Mouse (Mus musculus): ENCODE measurements at regions not wholly inside any gene's neighbourhood (a gene's known extent, or its start where the extent isn't known, plus 50 kb on each side); places are given as distances from the start of the nearest gene placed in this dataset.

DNA sequence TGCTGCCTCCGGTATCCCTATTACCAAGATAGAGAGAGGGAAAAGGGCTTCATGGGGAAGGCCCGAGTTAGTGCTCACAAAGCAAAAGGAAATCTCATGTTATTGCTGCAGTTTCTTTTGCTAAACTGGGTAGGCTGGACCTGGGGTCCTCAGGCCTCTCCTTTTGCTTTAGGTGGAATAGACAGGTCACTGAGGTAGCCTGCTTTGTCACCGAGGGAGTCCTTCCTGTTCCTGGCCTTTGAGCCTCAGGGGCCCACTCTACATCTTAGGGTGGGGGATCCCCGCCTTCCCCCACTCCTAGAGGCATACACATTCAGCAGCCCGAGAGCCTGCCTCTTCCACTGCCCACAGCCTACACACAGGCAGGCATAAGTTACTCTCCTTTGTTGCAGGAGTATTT is 435.5 kb upstream of the Tle4 start:
- DNase-seq: no peak

DNA sequence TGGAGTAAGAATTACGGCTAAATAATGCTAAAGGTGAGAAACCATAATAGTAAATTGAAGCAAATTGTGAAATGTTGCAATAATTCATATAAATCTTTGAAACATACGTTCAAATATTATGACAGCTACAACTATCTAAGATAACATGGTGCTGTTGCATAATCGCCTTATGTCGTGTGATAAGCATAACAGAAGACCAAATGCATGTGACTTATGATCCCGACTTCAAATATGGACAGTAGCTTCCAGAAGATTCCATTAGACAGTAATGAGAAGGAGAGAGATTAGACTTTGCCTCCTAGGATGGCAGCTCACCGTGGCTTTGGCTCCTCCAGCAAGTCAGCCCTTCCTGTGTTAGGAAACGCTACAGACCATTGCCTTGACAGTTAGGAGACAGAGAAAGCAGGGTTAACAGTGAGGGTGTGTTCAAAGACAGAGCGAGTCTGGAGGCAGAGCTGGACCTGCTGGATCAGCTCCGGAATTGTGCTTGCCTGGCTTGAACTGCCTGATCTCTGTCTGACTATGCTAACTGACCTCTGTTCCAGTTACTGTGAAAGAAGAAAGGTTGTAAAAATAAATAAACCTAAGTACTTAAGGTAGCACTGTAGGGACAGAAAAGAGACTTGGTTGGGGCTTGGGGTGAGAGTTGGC is 434.6 kb upstream of the Tle4 start:
- no peak for DNase-seq

DNA sequence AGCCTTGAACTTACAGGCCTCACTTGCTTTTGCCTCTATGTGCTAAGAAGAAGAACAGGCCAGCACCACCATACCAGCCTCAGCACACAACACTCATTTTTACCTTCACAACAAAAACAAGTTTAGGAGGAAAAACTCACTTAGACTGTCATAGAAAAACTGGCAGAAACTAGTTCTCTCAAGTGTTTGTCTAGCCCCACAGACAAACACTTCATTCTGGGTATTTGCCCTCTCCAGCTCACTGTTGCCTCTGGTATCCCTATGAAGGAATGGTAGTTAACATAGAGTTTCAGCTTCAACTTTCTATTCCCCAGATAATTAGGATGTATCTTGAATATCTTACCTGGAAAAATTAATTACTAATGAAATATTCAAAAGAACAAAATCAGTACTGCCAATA is 433.6 kb upstream of the Tle4 start:
- DNase-seq: no peak

DNA sequence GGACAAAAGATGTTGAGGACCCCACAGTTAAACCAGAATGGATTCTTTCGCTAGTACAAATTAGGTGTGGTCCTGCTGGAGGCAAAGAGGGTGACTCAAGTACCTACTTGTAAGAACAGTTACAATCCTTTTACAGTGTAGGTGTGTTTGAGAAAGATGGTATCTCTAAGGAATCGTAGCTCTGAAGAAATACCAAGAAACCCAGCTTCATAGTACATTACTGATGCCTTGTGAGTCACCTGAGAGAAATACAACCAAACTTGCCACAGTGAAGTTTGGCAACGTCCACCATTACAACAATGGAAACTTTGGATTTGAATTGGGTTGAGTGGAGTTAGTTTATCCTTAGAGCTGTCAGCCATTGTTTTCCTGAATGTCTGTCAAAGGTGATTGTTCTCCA is 405.7 kb upstream of the Tle4 start:
- no peak for DNase-seq

DNA sequence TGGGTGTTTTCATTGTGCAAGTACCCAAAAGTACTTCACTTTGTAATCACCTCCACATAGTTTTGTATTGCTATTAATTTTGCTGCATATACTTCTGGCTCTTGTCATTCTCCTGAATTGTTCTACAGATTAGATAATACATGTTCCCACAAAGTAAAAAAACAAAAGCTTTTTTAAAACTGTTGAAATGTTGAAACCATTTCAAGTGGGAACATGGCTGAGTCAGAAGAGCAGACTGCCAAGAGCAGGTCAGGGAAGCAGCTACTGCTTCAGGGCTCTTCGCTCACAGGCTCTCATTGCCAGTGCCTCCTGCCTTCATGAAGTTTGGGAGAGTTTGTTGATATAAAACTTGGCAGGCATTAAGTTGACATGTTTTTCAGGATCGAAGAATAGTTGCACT is 395.5 kb upstream of the Tle4 start:
- DNase-seq: no peak

DNA sequence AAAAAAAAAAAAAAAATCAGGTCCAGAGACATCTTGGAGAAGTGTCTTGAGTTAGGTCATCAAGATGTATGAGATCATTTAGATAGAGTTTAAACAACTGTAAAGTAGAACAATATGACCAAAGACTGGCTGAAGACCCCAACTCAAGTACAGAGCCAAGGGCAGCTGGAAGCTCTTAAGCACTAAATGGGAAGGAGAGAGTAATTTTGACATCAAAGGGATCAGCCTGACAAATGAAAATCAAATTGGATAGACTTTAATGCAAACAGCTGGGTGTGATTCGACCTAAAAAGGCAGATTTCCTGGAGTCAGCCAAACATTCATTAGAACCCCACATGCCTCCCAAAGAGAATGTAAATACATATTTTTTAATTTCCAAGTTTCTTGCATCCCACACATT is 372.3 kb upstream of the Tle4 start:
- DNase-seq: no peak

DNA sequence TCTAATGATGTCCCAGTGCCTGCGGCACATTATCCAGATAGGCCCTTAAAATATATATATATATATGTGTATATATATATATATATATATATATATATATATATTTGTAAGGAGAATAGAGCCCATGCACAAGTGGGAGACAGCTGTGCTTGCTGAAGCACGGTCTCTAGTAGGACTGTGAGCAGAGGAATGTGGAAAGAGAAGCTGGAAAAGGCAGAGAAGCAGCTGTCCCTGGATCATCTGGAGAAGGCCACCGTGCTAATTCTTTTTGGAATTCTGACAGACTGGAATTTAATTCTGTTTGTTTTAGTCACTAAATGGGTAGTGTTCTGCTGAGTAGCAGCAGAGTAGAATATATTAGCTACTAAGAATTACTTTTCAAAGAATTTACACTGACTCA is 370.4 kb upstream of the Tle4 start:
- no peak for DNase-seq

DNA sequence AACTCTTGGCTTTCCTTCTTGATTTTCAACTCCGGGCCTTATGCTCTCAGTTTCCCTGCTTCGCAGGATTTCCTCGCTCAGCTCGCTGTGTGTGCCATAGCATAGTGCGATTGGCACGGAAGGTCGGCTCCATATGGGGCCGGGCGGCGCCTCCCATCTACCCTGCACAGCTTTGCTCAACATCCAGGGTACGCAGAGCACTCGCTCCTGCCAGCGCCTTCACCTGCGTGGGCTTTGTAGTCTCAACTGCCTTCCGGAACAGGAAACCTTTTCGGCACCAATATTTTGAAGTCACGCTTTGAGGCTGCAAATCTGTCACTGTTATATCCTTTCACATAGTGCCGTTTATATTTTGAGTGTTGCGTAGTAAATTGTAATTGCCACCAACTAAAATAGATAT is 359.9 kb upstream of the Tle4 start:
- no peak for DNase-seq

DNA sequence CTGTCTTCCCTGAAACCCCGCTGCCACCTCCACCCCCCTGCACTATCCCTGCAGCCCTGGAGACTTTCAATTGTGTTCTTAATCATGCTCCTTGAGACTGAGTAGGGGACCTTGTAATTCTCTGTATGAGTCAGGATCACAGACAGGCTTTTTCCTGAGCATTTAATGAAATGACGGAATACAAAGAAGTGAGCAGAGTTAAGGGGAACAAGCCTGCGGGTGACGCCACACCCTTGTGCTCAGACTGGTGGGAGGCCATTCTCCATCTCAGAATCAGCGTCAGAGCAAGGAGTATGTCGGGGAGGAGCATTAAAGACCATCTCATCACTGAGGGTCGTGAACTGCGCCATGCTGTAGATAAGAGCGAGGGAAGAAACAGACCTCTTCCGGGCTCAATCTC is 359.3 kb upstream of the Tle4 start:
- no peak for DNase-seq

DNA sequence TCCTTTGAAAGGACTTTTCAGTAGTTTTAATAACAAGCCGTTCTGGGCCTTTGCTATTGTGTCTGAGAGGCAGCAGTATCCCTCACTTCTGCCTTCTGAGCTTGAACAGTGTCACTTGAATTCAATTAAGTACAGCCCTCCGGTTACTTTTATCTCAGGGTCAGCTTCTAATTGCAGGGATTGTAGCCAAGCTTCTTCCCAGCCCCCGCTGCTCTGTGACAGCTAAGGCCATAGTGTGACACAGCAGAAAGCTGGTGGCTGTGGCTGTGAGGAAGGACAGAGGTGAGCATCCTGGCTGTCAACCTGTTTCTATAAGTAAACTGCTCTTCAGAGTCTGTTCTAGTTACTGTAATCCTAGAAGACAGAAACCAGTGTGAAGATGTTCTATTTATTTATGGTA is 358.5 kb upstream of the Tle4 start:
- no peak for DNase-seq

DNA sequence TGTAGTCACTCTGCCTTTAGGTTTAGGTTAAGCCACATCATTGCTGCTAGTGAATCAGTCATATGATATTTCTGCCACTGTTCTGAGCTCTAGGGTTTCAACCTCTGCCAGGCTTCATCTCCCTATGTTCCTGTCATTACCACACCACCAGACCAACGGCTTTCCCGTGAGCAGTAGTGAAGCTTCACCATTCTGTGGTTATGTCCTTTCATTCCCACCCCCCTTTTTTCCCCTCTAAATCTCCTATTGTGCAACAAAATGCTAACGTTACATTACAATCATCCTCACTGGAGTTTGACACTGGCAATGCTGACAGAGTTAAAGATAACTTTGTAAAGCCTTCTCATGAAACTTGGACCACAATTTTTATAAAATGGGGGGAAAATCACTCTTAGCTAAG is 358.1 kb upstream of the Tle4 start:
- no peak for DNase-seq

DNA sequence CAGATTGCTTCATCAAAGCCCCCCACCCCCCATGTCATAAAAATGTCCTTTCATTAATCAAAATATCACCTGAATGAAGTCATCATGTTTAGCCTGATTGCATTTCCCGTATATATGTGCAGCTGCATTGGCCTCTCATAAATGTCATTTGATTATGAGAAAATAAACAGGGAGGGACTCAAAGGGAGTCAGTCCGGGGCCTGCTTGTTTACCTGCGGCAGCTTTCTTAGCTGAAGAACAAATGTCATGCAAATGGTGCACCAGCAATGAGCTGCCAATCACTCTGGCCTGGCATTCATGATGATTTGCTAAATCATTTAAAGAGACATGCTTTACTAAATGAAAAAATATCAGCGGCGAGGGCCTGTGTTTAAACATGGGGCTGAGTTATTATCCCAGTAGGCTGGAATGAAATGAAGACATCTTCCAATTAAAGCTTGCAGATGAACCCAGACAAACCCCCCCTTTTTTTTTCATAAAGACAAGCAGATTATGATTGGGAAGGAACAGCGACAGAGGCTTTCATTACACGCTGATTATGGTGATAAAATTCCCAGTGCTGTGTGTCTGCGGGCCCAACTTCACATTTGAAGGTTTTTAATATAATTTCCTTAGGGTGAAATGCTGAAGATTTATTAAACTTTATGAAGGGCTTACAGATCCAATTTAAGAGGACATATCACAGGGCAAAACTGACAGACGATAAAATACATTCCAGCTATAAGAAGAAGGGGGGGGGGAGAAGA is 342.5 kb upstream of the Tle4 start:
- no peak for DNase-seq

DNA sequence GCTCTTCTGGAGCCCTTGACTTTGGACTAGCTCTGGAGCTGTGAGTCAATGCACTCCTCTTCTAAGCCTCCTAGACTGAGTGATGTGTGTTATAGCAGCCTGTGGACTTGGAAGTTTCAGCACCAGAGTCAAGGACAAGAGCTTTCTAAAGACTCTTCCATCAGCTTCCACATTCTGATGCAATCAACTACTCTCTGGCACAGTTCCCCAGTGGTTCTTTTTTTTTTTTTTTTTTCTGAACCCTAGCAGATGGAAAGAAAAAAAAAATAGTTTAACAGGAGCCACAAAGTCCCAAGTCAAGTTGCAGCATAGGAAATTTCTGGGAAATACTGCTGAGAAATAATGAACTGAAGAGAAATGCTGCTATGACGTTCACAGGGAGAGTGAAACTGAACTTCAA is 324.4 kb upstream of the Tle4 start:
- no peak for DNase-seq

DNA sequence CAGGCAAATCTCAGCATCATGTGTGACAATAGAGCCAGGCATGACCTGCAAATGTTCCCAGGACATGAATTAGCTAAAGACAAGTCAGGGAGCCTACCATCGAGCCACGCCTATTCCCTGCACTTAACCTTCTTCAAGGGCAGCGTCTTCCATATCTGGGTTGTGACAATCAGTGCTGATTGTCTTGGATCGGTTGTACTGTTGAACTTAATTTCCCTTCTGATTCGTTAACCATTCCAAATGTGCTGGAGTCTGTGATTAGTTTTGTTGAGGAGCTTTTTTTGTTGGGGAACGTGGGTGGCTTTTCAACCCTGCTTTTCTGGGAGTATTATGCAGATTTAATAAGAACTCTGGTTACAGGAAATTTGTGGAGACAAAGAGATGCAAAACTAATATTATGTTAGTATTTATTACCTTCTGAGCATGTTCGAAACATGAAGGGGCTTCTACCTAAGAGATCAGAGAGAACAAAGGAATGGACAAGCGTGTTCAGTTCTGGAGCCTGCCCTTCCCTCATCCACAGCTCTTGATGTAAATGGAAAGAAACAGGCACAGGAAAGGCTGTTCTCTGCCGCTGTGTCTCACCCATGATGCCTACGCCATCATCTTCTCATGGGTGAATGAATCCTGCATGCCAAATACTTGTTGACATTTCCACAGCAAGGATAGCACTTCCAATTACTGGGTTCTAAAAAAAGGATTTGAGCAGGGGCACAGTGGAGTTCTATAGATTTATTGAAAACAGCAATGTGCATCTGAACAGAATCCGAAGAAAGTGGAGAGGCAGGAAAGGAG is 313.4 kb upstream of the Tle4 start:
- no peak for DNase-seq

DNA sequence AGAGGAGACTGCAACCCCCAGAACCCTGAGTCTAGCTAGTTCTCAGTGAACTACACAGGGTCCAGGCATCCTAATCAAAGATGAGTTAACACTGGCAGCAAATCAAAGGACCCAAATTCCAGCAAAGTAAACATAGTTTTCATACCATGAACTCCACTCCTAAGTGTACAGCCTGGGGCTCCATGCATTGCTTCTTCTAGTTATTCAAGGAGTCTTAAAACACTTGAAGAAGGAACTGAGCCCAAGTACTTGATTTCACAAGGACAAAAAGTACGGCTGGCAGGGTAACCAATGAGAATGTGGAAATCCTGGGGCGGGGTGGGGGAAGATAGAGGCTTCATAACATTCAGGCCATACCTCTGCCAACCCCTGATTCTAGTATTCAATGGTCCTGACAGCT is 297.0 kb upstream of the Tle4 start:
- DNase-seq: no peak

DNA sequence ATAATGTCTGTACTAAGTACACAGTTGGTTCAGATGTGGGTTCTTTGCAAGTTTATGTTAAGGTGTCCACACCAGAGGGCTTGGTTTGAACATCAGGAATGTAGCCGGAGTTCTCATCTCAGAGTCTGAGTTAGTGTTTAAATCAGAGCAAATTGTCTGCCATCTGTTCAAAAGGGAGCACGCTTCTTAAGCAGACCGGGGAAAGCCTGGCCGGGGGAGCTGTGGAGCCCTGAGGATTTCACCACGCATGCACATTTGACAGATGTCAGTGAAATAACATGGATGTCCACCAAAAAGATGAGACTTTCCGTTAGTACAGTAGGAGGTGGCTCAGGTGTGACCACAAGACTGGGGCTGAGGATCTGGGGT is 294.5 kb upstream of the Tle4 start:
- DNase-seq: no peak

DNA sequence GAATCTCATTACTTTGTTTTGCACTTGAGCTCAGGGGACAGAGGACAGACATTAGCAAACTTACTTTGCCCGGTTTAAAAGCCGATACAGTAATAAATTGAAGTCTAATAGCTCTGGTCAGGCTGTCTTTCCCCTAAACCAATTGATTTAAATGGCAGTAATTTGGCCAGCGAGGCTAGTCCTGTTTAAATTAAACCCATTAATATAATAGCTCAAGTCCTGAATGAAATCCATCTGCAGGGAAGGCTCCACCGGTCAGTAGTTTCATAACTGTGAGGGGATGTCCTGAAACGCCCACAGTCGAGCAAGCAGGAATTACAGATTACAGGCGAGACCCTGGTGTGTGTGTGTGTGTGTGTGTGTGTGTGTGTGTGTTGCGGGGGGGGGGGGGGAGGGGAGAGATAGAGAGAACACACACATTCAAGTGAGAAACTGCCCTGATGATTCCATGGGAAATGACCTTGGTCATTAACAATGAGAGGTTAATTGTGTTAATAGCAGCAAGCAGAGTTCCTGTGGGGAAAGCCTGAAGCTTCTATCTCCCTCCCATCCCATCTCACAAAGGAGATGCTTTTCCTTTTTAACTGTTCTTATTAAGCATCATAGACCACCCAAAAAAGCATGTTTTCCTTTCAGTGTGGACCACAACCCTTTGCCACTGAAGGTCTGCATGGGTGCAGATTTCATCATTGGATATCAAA is 294.0 kb upstream of the Tle4 start:
- no peak for DNase-seq

DNA sequence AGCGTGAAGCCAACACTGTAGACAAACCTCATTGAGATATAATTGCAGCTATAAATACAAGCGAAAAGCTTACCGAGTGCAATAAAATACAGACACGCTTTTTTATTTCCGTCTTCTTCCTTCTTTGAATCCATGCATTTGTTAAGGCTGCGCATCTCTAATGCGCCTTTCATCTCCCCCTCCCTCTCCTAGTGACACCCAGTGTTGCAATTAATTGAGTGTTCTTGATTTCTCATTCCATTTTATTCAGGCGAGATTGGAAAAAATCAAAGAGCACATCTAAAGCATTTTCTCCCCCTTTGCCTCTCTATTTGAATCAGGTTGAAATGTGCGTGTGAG is 293.2 kb upstream of the Tle4 start:
- DNase-seq: no peak

DNA sequence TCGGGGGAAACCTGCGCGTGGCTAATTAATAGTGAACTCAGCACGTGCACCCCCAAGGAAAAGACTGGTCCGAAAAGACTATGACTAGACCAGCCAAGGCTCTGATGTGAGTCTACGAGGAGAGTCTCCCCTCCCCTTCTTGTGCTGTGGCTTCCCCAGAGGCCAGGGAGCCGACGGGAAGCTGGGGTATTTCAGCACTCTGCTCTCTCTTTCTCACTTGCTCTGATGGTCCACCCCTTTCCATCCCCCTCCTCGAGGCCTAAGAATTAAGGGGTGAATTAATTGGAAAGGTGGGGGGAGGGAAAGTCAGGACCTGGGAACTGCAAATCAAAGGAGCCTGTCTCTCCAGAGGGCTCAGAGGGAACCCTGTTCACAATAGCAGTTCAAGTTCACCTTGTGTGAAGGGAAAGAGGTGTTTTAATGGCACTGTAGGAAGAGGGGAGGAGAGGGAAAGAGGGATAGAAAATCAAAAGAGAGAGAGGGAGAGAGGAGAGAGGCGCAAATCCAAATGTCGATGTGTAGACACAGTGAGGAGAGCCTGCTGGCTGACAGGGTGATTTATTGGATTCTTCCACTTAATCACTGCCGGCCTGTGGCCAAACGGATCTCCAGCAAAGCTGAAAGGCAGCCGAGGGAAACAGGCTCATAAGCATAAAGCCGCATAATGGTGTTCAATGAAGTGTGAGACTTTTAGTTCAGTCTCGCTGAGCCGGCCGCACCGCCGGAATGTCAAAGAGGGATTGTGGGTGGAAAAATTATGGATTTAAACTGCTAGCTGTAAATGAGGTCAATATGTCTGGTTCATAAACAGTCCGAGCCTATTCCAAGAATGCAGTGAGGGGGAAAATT is 292.6 kb upstream of the Tle4 start:
- peak; percentile 70 to 73 for DNase-seq

DNA sequence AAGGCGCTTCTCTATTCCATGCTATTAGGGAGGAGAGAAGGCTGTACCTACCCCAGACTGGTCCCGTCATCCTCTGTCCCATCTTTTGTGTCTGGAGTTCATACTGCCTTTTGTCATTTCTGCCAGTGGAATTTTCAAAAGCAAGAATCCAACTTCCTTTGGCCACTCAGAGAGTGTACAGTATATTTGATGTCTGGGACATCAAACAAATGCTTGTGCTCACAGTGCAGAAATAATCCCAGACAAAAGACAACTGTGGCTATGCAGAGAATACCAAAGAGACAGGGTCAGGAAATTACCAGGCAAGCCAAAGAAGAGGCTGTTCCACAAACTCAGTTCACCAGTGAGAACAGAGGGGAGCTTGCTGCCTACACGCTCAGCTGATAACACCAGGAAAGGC is 291.9 kb upstream of the Tle4 start:
- no peak for DNase-seq

DNA sequence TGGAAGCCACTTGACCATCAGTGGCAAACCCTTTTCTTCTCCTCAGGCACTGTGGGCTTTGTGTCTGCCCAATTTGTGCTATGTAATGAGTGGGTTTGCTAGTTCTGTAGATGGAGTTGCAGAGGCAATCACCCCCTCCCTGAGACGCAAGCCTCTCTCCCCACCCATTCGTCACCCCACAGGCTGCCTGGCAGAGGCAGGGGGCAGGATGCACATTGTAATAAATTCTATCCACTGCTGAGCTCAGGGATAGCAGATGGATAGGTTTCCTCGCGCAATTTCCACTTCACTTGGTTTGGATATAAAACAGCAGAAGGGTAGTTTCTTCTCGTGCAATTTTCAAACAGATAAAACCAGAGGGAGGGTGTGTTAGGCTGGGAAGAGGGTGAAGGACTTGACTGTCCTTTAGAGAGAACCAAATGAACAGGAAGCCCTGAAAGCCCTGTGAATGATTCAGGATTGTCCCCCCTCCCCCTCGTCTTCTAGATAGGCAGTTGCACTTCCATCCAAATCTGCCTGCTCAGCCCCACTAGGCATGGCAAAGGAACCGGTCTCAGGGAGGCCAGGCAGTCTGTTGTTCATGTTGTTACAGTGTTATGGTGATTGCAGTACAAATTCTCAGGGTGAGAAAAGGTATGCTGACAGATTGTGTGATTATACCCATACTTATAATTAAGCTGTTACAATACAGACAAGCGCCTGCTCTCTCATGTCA is 286.0 kb upstream of the Tle4 start:
- no peak for DNase-seq

DNA sequence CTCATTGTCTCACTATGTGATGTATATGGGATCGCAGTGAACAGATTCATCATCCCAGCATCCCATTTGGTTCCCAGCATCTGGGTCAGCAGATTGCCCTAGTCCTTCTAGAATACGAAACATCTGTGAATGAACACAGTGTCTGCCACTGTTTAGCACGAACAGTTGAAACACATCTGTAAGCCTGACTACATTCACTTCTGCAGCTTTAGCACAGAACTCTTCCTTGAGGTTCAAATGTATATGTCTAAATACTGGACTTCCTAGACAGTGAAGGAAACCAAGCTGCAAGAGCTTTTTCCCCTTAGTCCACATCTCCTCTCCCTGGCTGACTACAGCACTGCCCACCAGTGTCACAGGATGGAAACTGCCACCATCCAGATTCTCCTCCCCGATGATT is 283.0 kb upstream of the Tle4 start:
- DNase-seq: no peak

Data from kidney, adult 8-10 months (tissue).